Comparison of ENCODE assay signal across 9 mouse cellular contexts in the genomic region with DNA sequence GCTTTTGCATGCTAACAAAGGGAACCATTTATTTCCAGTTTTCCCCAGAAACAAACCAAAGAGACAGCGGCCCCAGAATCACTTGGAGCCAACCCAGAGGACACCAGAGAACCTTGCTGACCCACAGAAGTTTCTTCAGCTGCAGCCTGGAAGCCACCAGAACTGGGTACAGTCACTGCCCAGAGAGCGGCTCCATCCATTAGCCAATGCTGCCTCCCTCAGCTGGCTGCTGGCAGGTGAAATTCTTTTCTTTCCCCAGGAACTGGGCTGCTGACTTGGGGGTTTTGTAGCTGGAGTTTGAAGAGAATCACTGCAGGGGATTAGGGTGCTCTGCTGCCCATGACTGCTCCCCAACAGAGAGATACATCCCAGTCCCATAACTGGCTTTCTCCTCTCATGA.
DNase-seq lines count a peak whose midpoint lies in the region; ATAC-seq and TF ChIP-seq lines count a peak whose summit lies in the region.
"Had no signal": no experiment of that assay in that cellular context is flagged by ENCODE, and none has a peak within 500 bp of the region (broad histone marks: within the 10 kb centered on the region; RNA-seq: fewer than 3 reads in every experiment).

No protein-coding gene starts in this region.

- peak; percentile 61 for DNase-seq in heart, adult 11 months
- no peak for DNase-seq in heart, adult 8-10 months (ENCODE audit: low spot score)
- peak; percentile 81 for DNase-seq in midbrain, embryonic 11.5 days (ENCODE audit: low spot score, missing footprints)
- DNase-seq in hindbrain, postnatal 0 days (ENCODE audit: low spot score): peak; percentile 71
- no peak for DNase-seq in thymus, postnatal 10 days (ENCODE audit: low spot score in 2 of 2)

- no peaks in the 10 kb centered on the region for H3K9me3 ChIP-seq in midbrain, embryonic 11.5 days (ENCODE audit: control insufficient read depth, low read length)
- H3K9me3 ChIP-seq in midbrain, embryonic 16.5 days (replicated peaks; ENCODE audit: control insufficient read depth, low read length, poor library complexity, severe bottlenecking): no peaks in the 10 kb centered on the region
- H3K9me3 ChIP-seq in hindbrain, postnatal 0 days (ENCODE audit: low read length): no peaks in the 10 kb centered on the region
- H3K9me3 ChIP-seq: lung, embryonic 15.5 days had no signal

- no peak overlapping the region for H3K27ac ChIP-seq in midbrain, embryonic 11.5 days (ENCODE audit: low read depth, low read length)
- no peak overlapping the region for H3K27ac ChIP-seq in midbrain, embryonic 16.5 days (ENCODE audit: low read length)
- no peak overlapping the region for H3K27ac ChIP-seq in hindbrain, postnatal 0 days
- no peak overlapping the region for H3K27ac ChIP-seq in small intestine, adult 2 months (ENCODE audit: insufficient read depth, low read depth, low read length)
- H3K27ac ChIP-seq: lung, embryonic 15.5 days had no signal

- WGBS in midbrain, embryonic 11.5 days: 70% methylated on average over 2 of the region's 2 CpGs
- WGBS in midbrain, embryonic 16.5 days: 68% methylated on average over 2 of the region's 2 CpGs
- 65% methylated on average over 2 of the region's 2 CpGs for WGBS in hindbrain, postnatal 0 days
- 79% methylated on average over 2 of the region's 2 CpGs for WGBS in small intestine, adult 2 months

- no peak overlapping the region for H3K4me2 ChIP-seq in midbrain, embryonic 11.5 days
- H3K4me2 ChIP-seq in midbrain, embryonic 16.5 days (ENCODE audit: low read length): no peak overlapping the region
- no peak overlapping the region for H3K4me2 ChIP-seq in hindbrain, postnatal 0 days (ENCODE audit: low read depth, low read length)
- H3K4me2 ChIP-seq: lung, embryonic 15.5 days had no signal

- TF ChIP-seq CTCF in hindbrain, postnatal 0 days (IDR thresholded peaks at IDR 0.05; ENCODE audit: low read depth): peak; percentile 72
- peak; percentile 55; the same call in 1 of the 2 replicates for TF ChIP-seq CTCF in small intestine, adult 2 months (IDR thresholded peaks at IDR 0.05; ENCODE audit: extremely low read depth, insufficient read length, insufficient replicate concordance, low read depth, low read length)

- H3K4me1 ChIP-seq in midbrain, embryonic 11.5 days (ENCODE audit: control insufficient read depth, insufficient read depth, low read length): peaks cover 8% of the 10 kb centered on the region
- H3K4me1 ChIP-seq in midbrain, embryonic 16.5 days (ENCODE audit: control insufficient read depth, insufficient read depth, low read length): no peaks in the 10 kb centered on the region
- H3K4me1 ChIP-seq in hindbrain, postnatal 0 days (ENCODE audit: insufficient read depth, low read length): no peaks in the 10 kb centered on the region
- H3K4me1 ChIP-seq in small intestine, adult 2 months (ENCODE audit: control insufficient read depth, insufficient read depth, insufficient read length, low read length): peaks cover 3% of the 10 kb centered on the region; the same call in 1 of the 2 replicates
- H3K4me1 ChIP-seq: lung, embryonic 15.5 days had no signal

- no peak overlapping the region for H3K4me3 ChIP-seq in midbrain, embryonic 11.5 days (ENCODE audit: low read depth, low read length)
- no peak overlapping the region for H3K4me3 ChIP-seq in midbrain, embryonic 16.5 days (ENCODE audit: low read depth, low read length)
- H3K4me3 ChIP-seq in hindbrain, postnatal 0 days (ENCODE audit: low read length): no peak overlapping the region
- no peak overlapping the region for H3K4me3 ChIP-seq in small intestine, adult 2 months (ENCODE audit: low read depth, low read length)
- H3K4me3 ChIP-seq: lung, embryonic 15.5 days had no signal

- H3K36me3 ChIP-seq in midbrain, embryonic 11.5 days (ENCODE audit: control insufficient read depth, insufficient read depth, low read length): no peaks in the 10 kb centered on the region
- H3K36me3 ChIP-seq in midbrain, embryonic 16.5 days (ENCODE audit: control insufficient read depth, insufficient read depth, low read length): no peaks in the 10 kb centered on the region
- H3K36me3 ChIP-seq in hindbrain, postnatal 0 days (ENCODE audit: insufficient read depth, low read length): no peaks in the 10 kb centered on the region
- no peaks in the 10 kb centered on the region for H3K36me3 ChIP-seq in small intestine, adult 2 months (ENCODE audit: control insufficient read depth, insufficient read depth, low read length)
- H3K36me3 ChIP-seq: lung, embryonic 15.5 days had no signal

- no peak for TF ChIP-seq POLR2A in small intestine, adult 2 months (IDR thresholded peaks at IDR 0.05; ENCODE audit: low read depth, low read length)

- H3K9ac ChIP-seq in midbrain, embryonic 11.5 days (ENCODE audit: low read length): no peak overlapping the region
- H3K9ac ChIP-seq in midbrain, embryonic 16.5 days (ENCODE audit: low read depth, low read length): no peak overlapping the region
- H3K9ac ChIP-seq in hindbrain, postnatal 0 days (replicated peaks; ENCODE audit: low read length): no peak overlapping the region
- H3K9ac ChIP-seq: lung, embryonic 15.5 days had no signal

- H3K27me3 ChIP-seq in midbrain, embryonic 11.5 days (ENCODE audit: control insufficient read depth, insufficient read depth, low read length): no peaks in the 10 kb centered on the region
- no peaks in the 10 kb centered on the region for H3K27me3 ChIP-seq in midbrain, embryonic 16.5 days (ENCODE audit: control insufficient read depth, insufficient read depth, low read depth, low read length)
- H3K27me3 ChIP-seq in hindbrain, postnatal 0 days (ENCODE audit: insufficient read depth, low read length): no peaks in the 10 kb centered on the region
- 0 out of 2 replicates have a peak, but pooled peaks cover 2% of the 10 kb centered on the region for H3K27me3 ChIP-seq in small intestine, adult 2 months (ENCODE audit: control insufficient read depth, insufficient read depth, low read length)
- H3K27me3 ChIP-seq: lung, embryonic 15.5 days had no signal

- ATAC-seq in midbrain, embryonic 11.5 days (ENCODE audit: low FRiP score): no peak
- no peak for ATAC-seq in midbrain, embryonic 16.5 days
- no peak for ATAC-seq in hindbrain, postnatal 0 days
- ATAC-seq in megakaryocyte-erythroid progenitor cell, adult 5-6 weeks (replicated peaks; ENCODE audit: low FRiP score, low TSS enrichment, poor library complexity, severe bottlenecking): no peak

Comparison
In these comparisons a context has a peak if more than half of its experiments do, and no peak if none do; other contexts are left out.
1. DNase-seq: peak in heart, adult 11 months (single experiment), midbrain, embryonic 11.5 days (single experiment) and hindbrain, postnatal 0 days (single experiment); none in heart, adult 8-10 months (single experiment) and thymus, postnatal 10 days (0 of 2).